Mouse (Mus musculus) neutrophil, adult 5-6 weeks (primary cell): ENCODE results near the gene Adamts18. TPM values are rescaled to one million over a fixed set of nuclear protein-coding genes. Genes with fewer than 3 reads are reported as not detected.

Source experiments
- ATAC-seq: fragments of 151-379, 151-347 bp; 2 replicates; pipeline ENCODE4 v1.8.0; 2017; ENCODE audit warnings: mild to moderate bottlenecking, moderate TSS enrichment; ENCODE audit not compliant: insufficient number of reproducible peaks, poor library complexity, low FRiP score, severe bottlenecking; ENCODE audit errors: extremely low read depth
- total RNA-seq: library from RNA; stranded (forward); fragments of 200-1000 nt; gene quantifications from 2 replicates; pipeline ENCODE4 v1.2.3, GENCODE M21; 2017

Gene Adamts18
- total RNA-seq, 1 experiment from 2014 or later = not detected

DNA sequence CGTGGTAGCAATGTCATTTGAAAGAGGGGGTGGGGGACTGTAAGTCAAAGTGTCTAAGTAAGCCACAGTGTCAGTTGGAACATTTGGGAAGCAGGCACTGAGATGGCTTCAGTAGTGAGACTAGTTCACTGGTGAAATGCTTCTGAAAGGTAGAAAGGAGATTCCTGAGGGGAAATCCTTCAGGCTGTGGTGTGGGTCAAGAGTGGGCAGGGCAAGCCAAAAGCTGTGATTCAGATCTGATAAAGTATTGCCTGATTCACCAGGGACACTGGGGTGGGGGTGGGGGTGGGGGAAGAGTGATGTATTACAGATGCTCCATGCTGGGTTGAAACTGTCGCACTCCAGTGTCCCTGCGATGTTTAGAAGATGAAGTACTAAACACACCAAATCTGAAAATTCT, 173.9 kb downstream of the Adamts18 start:
- no peak for ATAC-seq

DNA sequence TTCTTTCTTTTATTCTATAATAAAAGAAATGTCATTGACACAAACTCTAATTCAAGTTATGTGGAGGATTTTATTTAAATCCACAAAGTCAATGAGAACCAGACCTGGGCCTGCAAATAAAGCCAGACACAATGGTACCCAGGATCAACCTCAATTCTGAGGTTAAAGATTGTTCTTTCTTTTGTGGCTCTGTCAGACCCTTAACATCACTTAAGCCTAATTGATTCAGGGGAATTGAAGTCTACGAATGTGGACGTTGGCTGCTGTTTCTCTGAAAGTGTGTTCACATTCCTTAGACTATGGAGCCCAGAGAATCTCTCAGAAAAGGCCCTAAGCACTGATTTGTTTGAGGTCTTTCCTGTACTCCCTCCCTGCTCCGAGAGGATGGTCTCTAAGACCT, 175.2 kb downstream of the Adamts18 start:
- ATAC-seq = no peak

DNA sequence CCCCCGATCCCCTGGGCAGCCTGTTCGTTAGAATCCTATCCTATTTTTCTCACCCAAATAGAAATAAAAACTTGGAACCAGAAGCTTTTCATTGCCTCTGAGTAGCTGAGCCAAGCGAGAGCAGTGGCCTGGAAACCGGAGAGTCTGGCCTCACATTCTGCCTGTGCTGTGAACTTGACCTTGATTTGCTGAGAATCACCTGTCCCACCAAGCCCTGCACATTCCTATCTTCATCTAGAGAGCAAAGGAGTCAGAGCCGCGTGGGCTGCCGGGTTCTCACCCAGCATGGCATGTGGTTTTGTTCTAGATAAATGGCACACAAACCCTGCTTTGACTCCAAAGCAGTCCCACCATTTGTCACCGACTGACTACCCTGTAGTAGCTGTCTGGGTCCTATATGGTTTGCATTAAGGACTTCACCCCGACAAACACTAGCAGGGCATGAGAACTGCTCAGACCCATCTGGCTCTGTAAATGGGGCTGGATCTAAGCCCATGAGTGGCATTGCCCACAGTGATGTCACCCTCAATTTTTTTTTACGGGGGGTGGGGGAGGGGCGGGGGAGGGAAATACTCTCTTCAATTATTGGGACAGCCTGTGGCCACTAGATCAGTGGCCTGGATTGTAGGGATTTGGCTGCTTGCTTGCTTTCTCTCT, 175.8 kb downstream of the Adamts18 start:
- ATAC-seq = no peak

DNA sequence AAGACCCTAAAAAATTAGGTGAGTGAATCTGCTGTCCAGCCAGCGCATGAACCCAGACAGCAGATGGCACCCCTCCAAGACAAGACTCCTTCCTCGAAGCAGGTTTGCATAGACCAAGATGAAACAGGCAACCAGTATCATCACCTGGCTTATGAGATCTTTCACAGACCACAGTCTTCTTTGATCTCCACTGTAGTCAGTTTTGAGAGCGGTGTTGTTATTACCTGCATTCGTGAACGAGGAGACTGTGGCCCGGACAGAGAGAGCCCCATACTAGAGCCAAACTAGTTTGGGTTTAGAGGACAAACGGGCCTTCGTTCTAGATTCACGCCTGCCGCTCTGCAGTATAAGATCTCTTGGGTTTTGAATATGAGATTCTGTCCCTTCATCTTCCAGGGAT, 178.6 kb downstream of the Adamts18 start:
- ATAC-seq = no peak

DNA sequence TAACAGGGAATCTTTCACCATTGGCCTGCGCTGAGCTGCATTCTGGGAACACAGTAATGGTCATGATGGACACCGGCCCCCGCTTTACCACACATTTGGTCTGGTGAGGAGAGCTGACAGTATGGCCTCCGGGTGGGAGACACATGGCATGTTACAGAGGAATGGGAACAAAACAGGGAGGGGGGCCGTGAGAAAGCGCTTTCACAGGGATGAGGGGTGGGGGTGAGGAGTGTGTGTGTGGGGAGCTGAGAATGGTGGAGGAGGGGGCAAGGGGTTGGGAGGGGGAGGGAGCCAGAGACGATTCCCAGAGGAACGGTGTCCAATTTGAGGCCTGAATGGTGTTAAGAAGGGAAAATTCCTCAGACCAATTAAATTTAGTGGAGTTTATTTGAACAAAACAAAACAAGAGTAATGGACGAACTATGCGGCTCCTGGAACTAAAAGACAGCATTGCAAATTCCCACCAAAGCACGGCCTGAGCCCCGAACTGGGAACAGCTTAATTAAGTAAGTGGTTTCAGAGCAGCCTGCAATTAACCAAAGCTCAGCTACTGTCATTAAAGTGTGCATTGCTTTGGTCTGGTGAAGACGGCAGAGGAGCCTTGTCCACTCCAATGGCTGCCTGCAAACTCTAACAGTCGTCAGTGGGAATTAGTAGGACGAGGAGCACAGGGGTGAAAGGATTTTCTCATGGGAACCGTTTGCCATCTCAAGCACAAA, 181.7 kb downstream of the Adamts18 start:
- no peak for ATAC-seq

- no peak for ATAC-seq
Observed at GRCm38 (mm10) chr8:113665951-113666350, 182.6 kb downstream of the Adamts18 start.

- no peak for ATAC-seq
Observed at GRCm38 (mm10) chr8:113665036-113665435, 183.5 kb downstream of the Adamts18 start.

DNA sequence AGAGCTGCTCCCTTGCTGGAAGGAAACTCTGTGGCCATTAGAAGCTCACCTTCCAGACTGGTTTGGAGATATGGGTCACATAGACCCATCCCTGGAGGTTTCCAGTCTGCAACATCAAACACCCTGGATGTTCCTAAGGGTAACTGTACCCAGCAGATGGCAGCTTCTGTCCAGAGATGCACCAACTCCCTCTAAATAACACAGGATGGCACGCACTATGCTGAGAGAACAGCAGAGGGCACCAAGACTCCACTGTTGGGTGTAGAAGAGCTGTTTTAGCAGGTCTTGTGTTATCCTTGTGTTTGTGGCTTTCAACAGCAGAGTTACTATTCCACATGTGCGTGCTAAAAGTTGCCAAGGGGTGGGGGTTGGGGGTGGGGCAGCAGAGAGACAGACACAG, 184.0 kb downstream of the Adamts18 start:
- no peak for ATAC-seq

GRCm38 (mm10) chr8:113660128-113660527, 188.4 kb downstream of the Adamts18 start:
- ATAC-seq = no peak

- no peak for ATAC-seq
Observed at GRCm38 (mm10) chr8:113656681-113657298, 191.7 kb downstream of the Adamts18 start.

- ATAC-seq = peak; percentile 89
Observed at GRCm38 (mm10) chr8:113656154-113656553, 192.4 kb downstream of the Adamts18 start.

- no peak for ATAC-seq
Observed at GRCm38 (mm10) chr8:113653151-113653550, 195.4 kb downstream of the Adamts18 start.

- ATAC-seq = no peak
Observed at GRCm38 (mm10) chr8:113652450-113652849, 196.1 kb downstream of the Adamts18 start.

Other genes with a start within 250 kb of the Adamts18 start
- 26.2 and 29.7 TPM in 2 replicates for gene Mon1b, start 213.2 kb downstream of the Adamts18 start, total RNA-seq
- not detected in 2 replicates for gene Syce1l, start 205.5 kb downstream of the Adamts18 start, total RNA-seq